Mouse (Mus musculus) MEL-GATA-1-ER (cell line): ENCODE data around the gene Rbfox1.

ENCODE experiments used
- DNase-seq: peaks from one replicate; pipeline ENCODE4 v3.0.0-alpha.2; 2012; ENCODE audit warnings: low read depth; ENCODE audit errors: extremely low read depth

Gene Rbfox1

GRCm38 (mm10) chr16:6807835-6808234 is 922.7 kb downstream of the Rbfox1 start:
- no peak for DNase-seq

- DNase-seq = no peak
These were observed 928.7 kb downstream of the Rbfox1 start for GRCm38 (mm10) chr16:6813871-6814270.

GRCm38 (mm10) chr16:6821741-6822140 is 936.6 kb downstream of the Rbfox1 start:
- no peak for DNase-seq

GRCm38 (mm10) chr16:6829892-6830524 is 944.9 kb downstream of the Rbfox1 start:
- no peak for DNase-seq

- DNase-seq = no peak
These were observed 948.3 kb downstream of the Rbfox1 start for GRCm38 (mm10) chr16:6833486-6833885.

GRCm38 (mm10) chr16:6835051-6835450 is 949.9 kb downstream of the Rbfox1 start:
- DNase-seq = no peak

GRCm38 (mm10) chr16:6839299-6839995 is 954.3 kb downstream of the Rbfox1 start:
- no peak for DNase-seq

GRCm38 (mm10) chr16:6840007-6840406 is 954.9 kb downstream of the Rbfox1 start:
- no peak for DNase-seq

GRCm38 (mm10) chr16:6840461-6840860 is 955.3 kb downstream of the Rbfox1 start:
- DNase-seq = no peak

GRCm38 (mm10) chr16:6842066-6842785 is 957.1 kb downstream of the Rbfox1 start:
- DNase-seq = no peak

GRCm38 (mm10) chr16:6844659-6845058 is 959.5 kb downstream of the Rbfox1 start:
- DNase-seq = no peak

GRCm38 (mm10) chr16:6851393-6851792 is 966.2 kb downstream of the Rbfox1 start:
- DNase-seq = no peak

GRCm38 (mm10) chr16:6853796-6854195 is 968.6 kb downstream of the Rbfox1 start:
- no peak for DNase-seq

- no peak for DNase-seq
These were observed 976.5 kb downstream of the Rbfox1 start for GRCm38 (mm10) chr16:6861656-6862055.

- no peak for DNase-seq
These were observed 997.7 kb downstream of the Rbfox1 start for GRCm38 (mm10) chr16:6882683-6883430.

GRCm38 (mm10) chr16:6883798-6884197 is 998.6 kb downstream of the Rbfox1 start:
- DNase-seq = no peak

- no peak for DNase-seq
These were observed 1000.5 kb downstream of the Rbfox1 start for GRCm38 (mm10) chr16:6885617-6886016.

GRCm38 (mm10) chr16:6889221-6889620 is 1004.1 kb downstream of the Rbfox1 start:
- DNase-seq = no peak

GRCm38 (mm10) chr16:6897734-6898133 is 1012.6 kb downstream of the Rbfox1 start:
- DNase-seq = no peak

- DNase-seq = no peak
These were observed 1014.9 kb downstream of the Rbfox1 start for GRCm38 (mm10) chr16:6900006-6900405.

GRCm38 (mm10) chr16:6904984-6905383 is 1019.8 kb downstream of the Rbfox1 start:
- DNase-seq = no peak

- DNase-seq = no peak
These were observed 1020.8 kb downstream of the Rbfox1 start for GRCm38 (mm10) chr16:6906001-6906400.
